Mouse (Mus musculus): Measurements from ENCODE around the gene Aff4.

Aff4 gene

GRCm38 (mm10) chr11:53427993-53428715, 77.5 kb downstream of the Aff4 start:
- DNase-seq (ENCODE audit: low read depth, low spot score) = no peak

DNA sequence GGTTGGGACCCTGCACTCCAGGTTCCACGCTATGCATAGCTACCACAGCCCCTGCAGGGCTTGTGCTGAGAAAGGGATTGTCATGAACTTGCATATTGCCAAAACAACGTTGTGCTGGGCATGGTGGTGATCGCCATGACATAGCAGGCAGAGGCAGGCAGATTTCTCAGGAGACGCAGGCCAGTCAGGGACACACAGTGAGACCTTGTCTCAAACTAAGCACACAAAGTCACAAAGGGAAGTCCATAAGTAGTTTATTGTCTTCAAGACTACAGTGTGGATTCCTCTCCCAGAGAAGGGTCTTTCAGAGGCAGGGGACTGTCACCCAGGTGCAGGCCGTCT, 78.1 kb downstream of the Aff4 start:
- DNase-seq (ENCODE audit: low read depth, low spot score) = no peak

GRCm38 (mm10) chr11:53429182-53429581, 78.5 kb downstream of the Aff4 start:
- DNase-seq (ENCODE audit: low read depth, low spot score) = no peak

DNA sequence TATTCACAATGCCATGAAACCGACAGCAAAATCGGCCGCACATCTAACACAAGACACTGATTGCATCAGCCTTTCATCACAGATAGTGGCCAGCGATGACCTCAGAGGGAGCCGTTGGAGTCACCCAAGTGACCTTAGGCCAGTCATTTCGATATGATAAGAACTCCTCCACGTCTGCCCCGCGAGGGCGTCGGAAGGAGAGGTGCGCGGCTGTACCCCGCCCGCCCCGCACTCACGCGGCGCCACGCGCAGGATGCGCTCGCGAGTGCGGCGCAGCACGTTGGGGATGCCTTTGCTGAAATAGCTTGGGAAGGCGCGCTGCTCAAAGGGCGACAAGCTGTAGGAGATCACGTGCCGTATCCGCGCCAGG, 79.7 kb downstream of the Aff4 start:
- DNase-seq (ENCODE audit: low read depth, low spot score) = no peak

GRCm38 (mm10) chr11:53430670-53431346, 80.2 kb downstream of the Aff4 start, which contains the start of the genes Uqcrq and Gdf9:
Uqcrq (minus strand) TSS chr11:53430831.
Gdf9 (plus strand) TSS chr11:53431023.
- DNase-seq (ENCODE audit: low read depth, low spot score) = peak; percentile 99

GRCm38 (mm10) chr11:53431347-53432056, 80.9 kb downstream of the Aff4 start:
- no peak for DNase-seq (ENCODE audit: low read depth, low spot score)

- DNase-seq (ENCODE audit: low read depth, low spot score) = no peak
Observed at GRCm38 (mm10) chr11:53433057-53433456, 82.4 kb downstream of the Aff4 start.

- DNase-seq (ENCODE audit: low read depth, low spot score) = no peak
Observed at GRCm38 (mm10) chr11:53435504-53435903, 84.9 kb downstream of the Aff4 start.

DNA sequence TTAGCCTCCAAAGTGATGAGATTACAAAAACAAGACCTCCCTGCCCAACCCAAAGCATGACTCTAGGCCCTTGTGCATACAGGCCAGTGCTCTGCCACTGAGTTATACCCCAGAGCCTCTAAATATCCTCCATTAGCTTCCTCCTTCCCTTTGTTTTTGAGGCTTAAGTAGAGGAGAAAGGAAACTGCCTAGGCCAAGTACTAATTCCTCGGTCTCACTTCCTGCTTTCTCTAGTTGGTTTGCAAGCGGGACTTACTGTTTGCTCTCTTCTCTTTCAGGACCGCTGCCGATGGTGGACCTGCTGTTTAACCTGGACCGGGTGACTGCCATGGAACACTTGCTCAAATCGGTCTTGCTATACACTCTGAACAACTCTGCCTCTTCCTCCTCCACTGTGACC, 85.7 kb downstream of the Aff4 start:
- no peak for DNase-seq (ENCODE audit: low read depth, low spot score)

DNA sequence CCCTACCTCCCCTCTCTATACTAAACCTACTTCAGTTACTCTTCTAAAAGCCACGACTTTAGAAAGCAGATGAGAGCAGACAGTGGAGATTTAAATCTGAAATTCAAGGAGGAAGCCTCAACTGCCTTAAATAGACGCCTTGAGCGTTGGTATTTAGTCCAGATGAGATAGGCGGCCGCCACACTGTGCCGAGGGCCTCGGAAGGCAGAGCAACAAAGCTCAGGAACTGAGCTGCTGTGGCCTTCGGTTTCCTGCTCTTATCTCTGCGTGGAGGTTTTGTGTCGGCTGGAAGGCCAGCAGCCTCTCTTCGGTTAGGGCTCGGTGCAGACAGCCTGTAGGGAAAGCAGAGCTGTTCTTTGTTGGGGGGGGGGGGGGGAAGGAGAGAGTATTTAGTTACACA, 91.3 kb downstream of the Aff4 start:
- DNase-seq (ENCODE audit: low read depth, low spot score) = no peak

DNA sequence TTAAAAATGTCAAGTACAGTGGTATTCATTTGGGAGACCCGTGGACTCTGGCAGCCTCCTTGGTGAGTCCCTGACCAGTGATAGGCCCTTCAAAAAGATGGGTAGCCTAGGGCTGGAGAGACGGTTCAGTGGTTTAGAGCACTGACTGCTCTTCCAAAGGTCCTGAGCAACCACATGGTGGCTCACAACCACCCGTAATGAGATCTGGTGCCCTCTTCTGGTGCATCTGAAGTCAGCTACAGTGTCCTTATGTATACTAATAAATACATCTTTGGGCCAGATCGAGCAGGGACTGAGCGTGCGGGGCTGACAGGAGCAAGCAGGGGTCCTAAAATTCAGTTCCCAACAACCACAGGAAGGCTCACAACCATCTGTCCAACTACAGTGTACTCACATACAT, 93.2 kb downstream of the Aff4 start:
- DNase-seq (ENCODE audit: low read depth, low spot score) = no peak

- no peak for DNase-seq (ENCODE audit: low read depth, low spot score)
Observed at GRCm38 (mm10) chr11:53445562-53445961, 94.9 kb downstream of the Aff4 start.

GRCm38 (mm10) chr11:53446183-53446582, 95.5 kb downstream of the Aff4 start:
- DNase-seq (ENCODE audit: low read depth, low spot score) = no peak

DNA sequence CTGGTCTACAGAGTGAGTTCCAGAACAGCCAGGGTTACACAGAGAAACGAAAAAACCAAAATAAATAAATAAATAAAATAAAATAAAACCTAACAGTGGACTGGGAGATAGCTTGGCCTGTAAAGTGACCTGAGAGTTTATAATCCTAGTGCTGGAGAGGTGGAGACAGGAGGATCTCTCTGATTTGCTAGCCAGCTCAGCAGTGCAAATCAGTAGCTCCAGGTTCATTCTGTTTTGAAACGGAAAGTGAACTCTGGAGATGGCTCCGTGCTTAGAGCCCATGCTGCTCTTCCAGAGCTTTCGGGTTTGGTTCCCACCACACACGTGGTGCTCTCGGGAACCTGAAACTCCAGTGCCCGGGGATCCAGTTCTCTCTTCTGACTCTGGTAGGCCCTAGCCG, 97.4 kb downstream of the Aff4 start:
- no peak for DNase-seq (ENCODE audit: low read depth, low spot score)

DNA sequence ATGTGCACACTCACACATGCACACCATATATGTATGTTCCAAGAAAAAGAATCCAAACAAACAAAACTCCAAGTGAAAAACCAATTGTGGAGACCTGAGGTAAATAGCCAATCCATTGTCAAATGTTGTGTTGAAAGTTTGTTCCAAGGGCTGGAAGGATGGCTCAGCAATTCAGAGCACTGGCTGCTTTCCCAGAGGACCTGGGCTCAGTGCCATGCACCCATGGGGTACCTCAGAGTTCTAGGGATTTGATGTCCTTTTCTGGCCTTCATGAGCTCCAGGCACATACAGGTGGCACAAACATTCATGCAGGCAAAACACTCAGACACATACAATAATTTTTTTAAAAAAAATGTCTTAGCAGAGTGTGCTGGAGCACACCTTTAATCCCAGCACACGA, 97.9 kb downstream of the Aff4 start:
- DNase-seq (ENCODE audit: low read depth, low spot score) = no peak

GRCm38 (mm10) chr11:53450070-53450705, 99.6 kb downstream of the Aff4 start:
- no peak for DNase-seq (ENCODE audit: low read depth, low spot score)

GRCm38 (mm10) chr11:53451361-53451760, 100.7 kb downstream of the Aff4 start:
- no peak for DNase-seq (ENCODE audit: low read depth, low spot score)

- DNase-seq (ENCODE audit: low read depth, low spot score) = no peak
Observed at GRCm38 (mm10) chr11:53452396-53452795, 101.8 kb downstream of the Aff4 start.

- DNase-seq (ENCODE audit: low read depth, low spot score) = no peak
Observed at GRCm38 (mm10) chr11:53453031-53453430, 102.4 kb downstream of the Aff4 start.

- no peak for DNase-seq (ENCODE audit: low read depth, low spot score)
Observed at GRCm38 (mm10) chr11:53456474-53457371, 106.1 kb downstream of the Aff4 start, which contains the start of the genes Gm10447 and Shroom1. Gm10447 (minus strand) TSS chr11:53457110. Shroom1 (plus strand) TSS chr11:53457205.

- DNase-seq (ENCODE audit: low read depth, low spot score) = no peak
Observed at GRCm38 (mm10) chr11:53457372-53457954, 106.8 kb downstream of the Aff4 start.
